Mouse (Mus musculus) heart, embryonic 16.5 days (tissue): ENCODE measurements at regions not wholly inside any gene's neighbourhood (a gene's known extent, or its start where the extent isn't known, plus 50 kb on each side); places are given as distances from the start of the nearest gene placed in this dataset.
A peak's percentile ranks its signal among the peaks of the same experiment; 100 is the strongest.

Experiments
- ATAC-seq: fragments of 200-750 bp; cut with Nextera tagmentation; replicated peaks from 2 replicates; pipeline ENCODE4 v1.8.0; 2017; ENCODE audit warnings: moderate number of reproducible peaks; ENCODE audit not compliant: insufficient read depth, low FRiP score; ENCODE audit errors: extremely low read depth
- H3K27ac ChIP-seq: fragments of 300-500 bp; sonication (generic); 2 replicates; pipeline ENCODE4 v1.5.1; 2014; ENCODE audit warnings: mild to moderate bottlenecking, low read length, control low read depth, moderate library complexity
- H3K27me3 ChIP-seq: fragments of 300-500 bp; sonication (generic); 2 replicates; pipeline ENCODE4 v1.6.1; 2014; ENCODE audit warnings: low read length, mixed read lengths; ENCODE audit not compliant: control insufficient read depth, insufficient read depth
- H3K36me3 ChIP-seq: fragments of 300-500 bp; sonication (generic); 2 replicates; pipeline ENCODE4 v1.6.1; 2014; ENCODE audit not compliant: control insufficient read depth, insufficient read depth
- H3K4me1 ChIP-seq: fragments of 300-500 bp; sonication (generic); 2 replicates; pipeline ENCODE4 v1.6.1; 2014; ENCODE audit warnings: low read length, mixed read lengths; ENCODE audit not compliant: control insufficient read depth, insufficient read depth
- H3K4me2 ChIP-seq: fragments of 300-500 bp; sonication (generic); 2 replicates; pipeline ENCODE4 v1.6.1; 2014; ENCODE audit warnings: low read depth, mild to moderate bottlenecking, control low read depth, low read length
- H3K4me3 ChIP-seq: fragments of 300-500 bp; sonication (generic); 2 replicates; pipeline ENCODE4 v1.5.1; 2014; ENCODE audit warnings: mild to moderate bottlenecking, control low read depth, low read length
- H3K9ac ChIP-seq: fragments of 300-500 bp; sonication (generic); 2 replicates; pipeline ENCODE4 v1.6.1; 2014; ENCODE audit warnings: low read length, control low read depth
- H3K9me3 ChIP-seq: fragments of 300-500 bp; sonication (generic); replicated peaks from 2 replicates; pipeline ENCODE4 v1.6.1; 2016; ENCODE audit warnings: low read length; ENCODE audit not compliant: control insufficient read depth
- WGBS: fragments of 180-500 bp; shearing (Covaris S2); extraction: QIAGEN DNeasy Blood & Tissue Kit; methylation state at CpG from one replicate; pipeline ENCODE4 v1.1.7; 2014; 5-methylcytosine and 5-hydroxymethylcytosine counted together

- ATAC-seq: no peak
- peaks cover 21% of the 10 kb centered on the region for H3K4me1 ChIP-seq
- H3K27ac ChIP-seq: no peak overlapping the region
- no peak overlapping the region for H3K9ac ChIP-seq
- H3K9me3 ChIP-seq: 0 out of 2 replicates have a peak, but pooled peaks cover 3% of the 10 kb centered on the region
- WGBS: 58% methylated on average over 10 of the region's 10 CpGs
- H3K36me3 ChIP-seq: no peaks in the 10 kb centered on the region
- no peak overlapping the region for H3K4me2 ChIP-seq
- H3K4me3 ChIP-seq: no peak overlapping the region
- H3K27me3 ChIP-seq: no peaks in the 10 kb centered on the region
Measured at GRCm38 (mm10) chr5:75880088-75880684, 98.1 kb downstream of the Kdr start.

- 46% methylated on average over 8 of the region's 8 CpGs for WGBS
- Histone ChIP-seq H3K4me3 (no peak overlapping the region), H3K9me3 (0 out of 2 replicates have a peak, but pooled peaks cover 3% of the 10 kb centered on the region), H3K36me3 (no peaks in the 10 kb centered on the region), H3K27ac (no peak overlapping the region), H3K9ac (no peak overlapping the region), H3K4me2 (no peak overlapping the region), H3K4me1 (peaks cover 22% of the 10 kb centered on the region), H3K27me3 (no peaks in the 10 kb centered on the region)
- no peak; the same call in 1 of the 2 replicates for ATAC-seq
Measured at GRCm38 (mm10) chr5:75878361-75878760, 99.9 kb downstream of the Kdr start.

GRCm38 (mm10) chr5:75877609-75877971 lies 100.7 kb downstream of the Kdr start:
- no peaks in the 10 kb centered on the region for H3K36me3 ChIP-seq
- H3K9me3 ChIP-seq: 0 out of 2 replicates have a peak, but pooled peaks cover 3% of the 10 kb centered on the region
- ATAC-seq: no peak
- no peaks in the 10 kb centered on the region for H3K27me3 ChIP-seq
- H3K4me2 ChIP-seq: no peak overlapping the region
- 71% methylated on average over 4 of the region's 4 CpGs for WGBS
- H3K27ac ChIP-seq: peak overlapping the region; percentile 67; the same call in 1 of the 2 replicates
- H3K4me3 ChIP-seq: no peak overlapping the region
- H3K9ac ChIP-seq: no peak overlapping the region
- peaks cover 22% of the 10 kb centered on the region for H3K4me1 ChIP-seq

GRCm38 (mm10) chr5:75876871-75877608 lies 101.2 kb downstream of the Kdr start:
- Histone ChIP-seq H3K4me1 (peaks cover 22% of the 10 kb centered on the region), H3K27ac (peak overlapping the region; percentile 67), H3K4me2 (no peak overlapping the region), H3K9me3 (0 out of 2 replicates have a peak, but pooled peaks cover 3% of the 10 kb centered on the region), H3K9ac (no peak overlapping the region), H3K27me3 (no peaks in the 10 kb centered on the region), H3K4me3 (no peak overlapping the region), H3K36me3 (no peaks in the 10 kb centered on the region)
- WGBS: 32% methylated on average over 9 of the region's 9 CpGs
- ATAC-seq: no peak

GRCm38 (mm10) chr5:75871120-75871519 lies 107.1 kb downstream of the Kdr start:
- Histone ChIP-seq H3K9me3 (no peaks in the 10 kb centered on the region), H3K27me3 (no peaks in the 10 kb centered on the region), H3K36me3 (no peaks in the 10 kb centered on the region), H3K4me2 (no peak overlapping the region), H3K4me3 (no peak overlapping the region), H3K4me1 (0 out of 2 replicates have a peak, but pooled peaks cover 2% of the 10 kb centered on the region), H3K27ac (no peak overlapping the region), H3K9ac (no peak overlapping the region)
- peak; percentile 63; the same call in 1 of the 2 replicates for ATAC-seq
- WGBS: 19% methylated on average over 8 of the region's 8 CpGs

GRCm38 (mm10) chr5:75870666-75871065 lies 107.6 kb downstream of the Kdr start:
- H3K4me2 ChIP-seq: no peak overlapping the region
- H3K9me3 ChIP-seq: no peaks in the 10 kb centered on the region
- ATAC-seq: no peak
- no peaks in the 10 kb centered on the region for H3K27me3 ChIP-seq
- 0 out of 2 replicates have a peak, but pooled peaks cover 2% of the 10 kb centered on the region for H3K4me1 ChIP-seq
- no peak overlapping the region for H3K4me3 ChIP-seq
- no peaks in the 10 kb centered on the region for H3K36me3 ChIP-seq
- H3K27ac ChIP-seq: no peak overlapping the region
- no peak overlapping the region for H3K9ac ChIP-seq
- WGBS: 72% methylated on average over 14 of the region's 14 CpGs

- Histone ChIP-seq H3K4me3 (no peak overlapping the region), H3K27me3 (no peaks in the 10 kb centered on the region), H3K4me1 (no peaks in the 10 kb centered on the region), H3K9me3 (no peaks in the 10 kb centered on the region), H3K4me2 (no peak overlapping the region), H3K36me3 (no peaks in the 10 kb centered on the region), H3K27ac (no peak overlapping the region), H3K9ac (no peak overlapping the region)
- ATAC-seq: no peak
- 88% methylated on average over 4 of the region's 4 CpGs for WGBS
Measured at GRCm38 (mm10) chr5:75869535-75869934, 108.7 kb downstream of the Kdr start.

- no peak for ATAC-seq
- H3K27ac ChIP-seq: no peak overlapping the region
- no peak overlapping the region for H3K9ac ChIP-seq
- no peaks in the 10 kb centered on the region for H3K36me3 ChIP-seq
- H3K4me2 ChIP-seq: no peak overlapping the region
- no peaks in the 10 kb centered on the region for H3K9me3 ChIP-seq
- H3K4me3 ChIP-seq: no peak overlapping the region
- 87% methylated on average over 6 of the region's 6 CpGs for WGBS
- no peaks in the 10 kb centered on the region for H3K27me3 ChIP-seq
- H3K4me1 ChIP-seq: no peaks in the 10 kb centered on the region
Measured at GRCm38 (mm10) chr5:75865096-75865495, 113.2 kb downstream of the Kdr start.

- no peak overlapping the region for H3K27ac ChIP-seq
- WGBS: 66% methylated on average over 6 of the region's 6 CpGs
Measured at GRCm38 (mm10) chr5:75863358-75863757, 114.9 kb downstream of the Kdr start.

More at GRCm38 (mm10) chr5:75863358-75863757, 114.9 kb downstream of the Kdr start:
- no peak for ATAC-seq
- no peak overlapping the region for H3K9ac ChIP-seq
- H3K36me3 ChIP-seq: no peaks in the 10 kb centered on the region
- no peak overlapping the region for H3K4me2 ChIP-seq
- no peaks in the 10 kb centered on the region for H3K27me3 ChIP-seq
- H3K4me1 ChIP-seq: no peaks in the 10 kb centered on the region
- no peaks in the 10 kb centered on the region for H3K9me3 ChIP-seq
- no peak overlapping the region for H3K4me3 ChIP-seq
